Mouse (Mus musculus): ENCODE measurements at regions not wholly inside any gene's neighbourhood (a gene's known extent, or its start where the extent isn't known, plus 50 kb on each side); places are given as distances from the start of the nearest gene placed in this dataset.

- WGBS, result 60% methylated on average over 1 of the region's 1 CpGs
- ATAC-seq (replicated peaks; ENCODE audit: insufficient number of reproducible peaks, insufficient read depth, low FRiP score, low read depth), result no peak
- H3K27me3 ChIP-seq, result no peaks in the 10 kb centered on the region
Measured at GRCm38 (mm10) chr13:43852888-43853287, 68.3 kb downstream of the Cd83 start.

GRCm38 (mm10) chr13:43854973-43855372 lies 70.4 kb downstream of the Cd83 start:
- WGBS, result 88% methylated on average over 2 of the region's 2 CpGs
- Histone ChIP-seq H3K4me3 (no peak overlapping the region), H3K9ac (no peak overlapping the region), H3K9me3 (replicated peaks) (no peaks in the 10 kb centered on the region), H3K27me3 (no peaks in the 10 kb centered on the region), H3K27ac (no peak overlapping the region), H3K36me3 (no peaks in the 10 kb centered on the region), H3K4me2 (no peak overlapping the region), H3K4me1 (replicated peaks) (no peaks in the 10 kb centered on the region)
- ATAC-seq (replicated peaks; ENCODE audit: insufficient number of reproducible peaks, insufficient read depth, low FRiP score, low read depth), result no peak

More at GRCm38 (mm10) chr13:43852888-43853287, 68.3 kb downstream of the Cd83 start:
- no peak overlapping the region for H3K27ac ChIP-seq
- no peaks in the 10 kb centered on the region for H3K9me3 ChIP-seq (replicated peaks)
- no peaks in the 10 kb centered on the region for H3K4me1 ChIP-seq (replicated peaks)
- no peaks in the 10 kb centered on the region for H3K36me3 ChIP-seq
- H3K9ac ChIP-seq, result no peak overlapping the region
- H3K4me2 ChIP-seq, result no peak overlapping the region
- no peak overlapping the region for H3K4me3 ChIP-seq

- Histone ChIP-seq H3K4me2 (no peak overlapping the region), H3K9ac (no peak overlapping the region), H3K4me3 (no peak overlapping the region), H3K4me1 (replicated peaks) (peaks cover 23% of the 10 kb centered on the region), H3K9me3 (replicated peaks) (no peaks in the 10 kb centered on the region), H3K36me3 (no peaks in the 10 kb centered on the region), H3K27ac (no peak overlapping the region), H3K27me3 (no peaks in the 10 kb centered on the region)
- WGBS, result 52% methylated on average over 4 of the region's 4 CpGs
- no peak for ATAC-seq (replicated peaks; ENCODE audit: insufficient number of reproducible peaks, insufficient read depth, low FRiP score, low read depth)
Measured at GRCm38 (mm10) chr13:43860932-43861331, 76.4 kb downstream of the Cd83 start.

GRCm38 (mm10) chr13:43861424-43861823 lies 76.8 kb downstream of the Cd83 start:
- no peak for ATAC-seq (replicated peaks; ENCODE audit: insufficient number of reproducible peaks, insufficient read depth, low FRiP score, low read depth)
- WGBS, result 82% methylated on average over 7 of the region's 7 CpGs
- no peak overlapping the region for H3K4me2 ChIP-seq

GRCm38 (mm10) chr13:43862056-43862455 lies 77.5 kb downstream of the Cd83 start:
- H3K27ac ChIP-seq, result peak overlapping the region; percentile 33; the same call in 1 of the 2 replicates
- H3K4me1 ChIP-seq (replicated peaks), result peaks cover 23% of the 10 kb centered on the region
- no peak overlapping the region for H3K4me2 ChIP-seq
- no peaks in the 10 kb centered on the region for H3K9me3 ChIP-seq (replicated peaks)
- no peaks in the 10 kb centered on the region for H3K27me3 ChIP-seq
- no peak overlapping the region for H3K9ac ChIP-seq
- ATAC-seq (replicated peaks; ENCODE audit: insufficient number of reproducible peaks, insufficient read depth, low FRiP score, low read depth), result no peak
- WGBS, result 68% methylated on average over 5 of the region's 5 CpGs
- no peaks in the 10 kb centered on the region for H3K36me3 ChIP-seq
- H3K4me3 ChIP-seq, result no peak overlapping the region

More at GRCm38 (mm10) chr13:43861424-43861823, 76.8 kb downstream of the Cd83 start:
- Histone ChIP-seq H3K4me3 (no peak overlapping the region), H3K27me3 (no peaks in the 10 kb centered on the region), H3K9ac (no peak overlapping the region), H3K36me3 (no peaks in the 10 kb centered on the region), H3K27ac (no peak overlapping the region), H3K4me1 (replicated peaks) (peaks cover 23% of the 10 kb centered on the region), H3K9me3 (replicated peaks) (no peaks in the 10 kb centered on the region)

- Histone ChIP-seq H3K36me3 (no peaks in the 10 kb centered on the region), H3K27ac (peak overlapping the region; percentile 33; the same call in 1 of the 2 replicates), H3K4me2 (no peak overlapping the region), H3K4me3 (no peak overlapping the region), H3K4me1 (replicated peaks) (peaks cover 23% of the 10 kb centered on the region), H3K27me3 (no peaks in the 10 kb centered on the region), H3K9me3 (replicated peaks) (no peaks in the 10 kb centered on the region), H3K9ac (no peak overlapping the region)
- WGBS, result 60% methylated on average over 6 of the region's 6 CpGs
- ATAC-seq (replicated peaks; ENCODE audit: insufficient number of reproducible peaks, insufficient read depth, low FRiP score, low read depth), result no peak
Measured at GRCm38 (mm10) chr13:43862586-43862985, 78.0 kb downstream of the Cd83 start.

- peak overlapping the region; percentile 70; the same call in 1 of the 2 replicates for H3K27ac ChIP-seq
- H3K9ac ChIP-seq, result no peak overlapping the region
- 81% methylated on average over 7 of the region's 7 CpGs for WGBS
Measured at GRCm38 (mm10) chr13:43863581-43864100, 79.1 kb downstream of the Cd83 start.

GRCm38 (mm10) chr13:43864153-43864861 lies 79.7 kb downstream of the Cd83 start:
- Histone ChIP-seq H3K9me3 (replicated peaks) (no peaks in the 10 kb centered on the region), H3K27me3 (no peaks in the 10 kb centered on the region), H3K36me3 (no peaks in the 10 kb centered on the region), H3K4me1 (replicated peaks) (peaks cover 23% of the 10 kb centered on the region), H3K9ac (peak overlapping the region; percentile 48), H3K4me2 (peak overlapping the region; percentile 72), H3K27ac (peak overlapping the region; percentile 70), H3K4me3 (peak overlapping the region; percentile 43)
- ATAC-seq (replicated peaks; ENCODE audit: insufficient number of reproducible peaks, insufficient read depth, low FRiP score, low read depth), result peak; percentile 99
- 1% methylated on average over 35 of the region's 35 CpGs for WGBS

More at GRCm38 (mm10) chr13:43863581-43864100, 79.1 kb downstream of the Cd83 start:
- Histone ChIP-seq H3K4me1 (replicated peaks) (peaks cover 23% of the 10 kb centered on the region), H3K36me3 (no peaks in the 10 kb centered on the region), H3K4me2 (peak overlapping the region; percentile 72; the same call in 1 of the 2 replicates), H3K27me3 (no peaks in the 10 kb centered on the region), H3K4me3 (no peak overlapping the region), H3K9me3 (replicated peaks) (no peaks in the 10 kb centered on the region)
- ATAC-seq (replicated peaks; ENCODE audit: insufficient number of reproducible peaks, insufficient read depth, low FRiP score, low read depth), result no peak

GRCm38 (mm10) chr13:43865036-43865435 lies 80.5 kb downstream of the Cd83 start:
- Histone ChIP-seq H3K9ac (peak overlapping the region; percentile 43), H3K4me3 (peak overlapping the region; percentile 43), H3K4me1 (replicated peaks) (peaks cover 23% of the 10 kb centered on the region), H3K9me3 (replicated peaks) (no peaks in the 10 kb centered on the region), H3K27ac (peak overlapping the region; percentile 65), H3K36me3 (no peaks in the 10 kb centered on the region), H3K27me3 (no peaks in the 10 kb centered on the region), H3K4me2 (peak overlapping the region; percentile 72)
- WGBS, result 4% methylated on average over 20 of the region's 20 CpGs
- ATAC-seq (replicated peaks; ENCODE audit: insufficient number of reproducible peaks, insufficient read depth, low FRiP score, low read depth), result 0 out of 2 replicates have a peak, but pooled peaks have one; percentile 1

GRCm38 (mm10) chr13:43875895-43876294 lies 91.3 kb downstream of the Cd83 start:
- 81% methylated on average over 9 of the region's 9 CpGs for WGBS
- no peak overlapping the region for H3K9ac ChIP-seq

GRCm38 (mm10) chr13:43887284-43887683 lies 102.7 kb downstream of the Cd83 start:
- H3K4me1 ChIP-seq (replicated peaks), result no peaks in the 10 kb centered on the region
- ATAC-seq (replicated peaks; ENCODE audit: insufficient number of reproducible peaks, insufficient read depth, low FRiP score, low read depth), result no peak
- H3K9ac ChIP-seq, result no peak overlapping the region
- no peak overlapping the region for H3K4me3 ChIP-seq
- H3K27me3 ChIP-seq, result no peaks in the 10 kb centered on the region
- no peaks in the 10 kb centered on the region for H3K36me3 ChIP-seq
- H3K9me3 ChIP-seq (replicated peaks), result no peaks in the 10 kb centered on the region
- WGBS, result 87% methylated on average over 3 of the region's 3 CpGs
- no peak overlapping the region for H3K4me2 ChIP-seq
- H3K27ac ChIP-seq, result no peak overlapping the region

More at GRCm38 (mm10) chr13:43875895-43876294, 91.3 kb downstream of the Cd83 start:
- Histone ChIP-seq H3K27me3 (no peaks in the 10 kb centered on the region), H3K4me1 (replicated peaks) (peaks cover 6% of the 10 kb centered on the region), H3K36me3 (no peaks in the 10 kb centered on the region), H3K4me2 (no peak overlapping the region), H3K4me3 (no peak overlapping the region), H3K9me3 (replicated peaks) (no peaks in the 10 kb centered on the region), H3K27ac (no peak overlapping the region)
- ATAC-seq (replicated peaks; ENCODE audit: insufficient number of reproducible peaks, insufficient read depth, low FRiP score, low read depth), result no peak

Measured in heart, embryonic 15.5 days (tissue).